Mouse (Mus musculus): ENCODE measurements around the gene Olfr1131.
"Not testable (repeated sequence)": the region's sequence is repeated elsewhere in the genome, so short reads cannot be mapped to it uniquely, and the experiment has no call there.

Gene Olfr1131

DNA sequence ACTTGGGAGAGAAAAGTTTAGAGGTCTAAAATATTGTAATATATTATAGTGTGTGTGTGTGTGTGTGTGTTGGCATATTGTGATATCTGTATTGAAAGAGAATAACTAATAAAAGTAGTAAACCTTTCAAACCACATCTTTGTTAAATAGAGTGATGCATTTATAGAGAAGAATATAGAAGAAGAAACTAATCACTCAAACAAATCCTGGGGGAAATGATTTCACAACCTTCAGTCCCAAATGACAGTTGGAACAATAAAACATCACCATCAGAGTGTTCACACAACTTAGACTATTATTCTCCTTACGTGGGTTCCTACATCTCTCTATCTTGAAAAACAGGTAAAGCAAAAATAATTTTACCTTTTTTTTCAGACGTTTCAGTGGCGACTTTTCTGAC, at the start of gene Olfr1131:
Olfr1131 (plus strand) TSS at position 301 of the 400 bp plus-strand sequence.
- in situ Hi-C loops (cut with MboI, MseI): no loop called here

DNA sequence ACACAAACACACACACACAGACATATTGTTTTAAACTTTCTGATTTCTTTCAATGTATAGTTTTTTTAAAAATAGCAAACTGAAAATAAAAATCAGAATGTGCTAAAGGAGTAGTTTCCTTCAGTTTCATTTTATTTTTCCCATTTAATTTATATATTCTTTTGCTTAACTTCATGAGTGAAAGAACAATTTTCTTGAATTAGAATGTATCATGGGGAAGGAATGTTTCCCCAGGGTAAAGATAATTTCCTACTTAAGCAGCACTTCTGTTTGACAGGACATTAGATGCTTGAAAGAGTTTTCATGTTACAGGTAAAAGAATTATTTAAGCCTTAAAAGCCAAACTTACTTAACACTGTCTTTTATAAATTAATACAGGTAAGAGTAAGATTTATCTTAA, 21.0 kb upstream of the Olfr1131 start, which contains the start of gene Olfr1130:
Olfr1130 (plus strand) TSS at position 301 of the 400 bp plus-strand sequence.
- in situ Hi-C loops (cut with MboI, MseI): not testable (repeated sequence)

DNA sequence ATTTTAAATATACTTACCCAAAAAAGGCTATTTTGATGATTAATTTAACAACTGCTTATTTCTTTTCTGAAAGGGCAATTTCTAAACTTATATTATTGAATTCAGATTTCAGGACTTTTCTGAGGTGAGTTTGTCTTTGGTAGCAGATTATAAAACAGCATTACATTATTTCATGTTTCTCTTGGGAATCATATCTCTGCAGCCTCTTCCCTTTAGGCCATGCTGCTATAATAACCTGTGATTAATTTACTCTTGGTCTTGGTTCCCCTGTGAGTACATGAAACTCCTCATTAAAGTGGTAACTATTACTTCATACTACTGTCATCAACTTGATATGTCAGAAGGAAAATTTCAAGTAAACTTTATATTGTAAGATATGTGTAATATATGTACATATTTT, 10.5 kb downstream of the Olfr1131 start, which contains the start of gene Olfr1132:
Olfr1132 (minus strand) TSS at position 101 of the 400 bp plus-strand sequence.
- in situ Hi-C loops (cut with MboI, MseI): no loop called here

DNA sequence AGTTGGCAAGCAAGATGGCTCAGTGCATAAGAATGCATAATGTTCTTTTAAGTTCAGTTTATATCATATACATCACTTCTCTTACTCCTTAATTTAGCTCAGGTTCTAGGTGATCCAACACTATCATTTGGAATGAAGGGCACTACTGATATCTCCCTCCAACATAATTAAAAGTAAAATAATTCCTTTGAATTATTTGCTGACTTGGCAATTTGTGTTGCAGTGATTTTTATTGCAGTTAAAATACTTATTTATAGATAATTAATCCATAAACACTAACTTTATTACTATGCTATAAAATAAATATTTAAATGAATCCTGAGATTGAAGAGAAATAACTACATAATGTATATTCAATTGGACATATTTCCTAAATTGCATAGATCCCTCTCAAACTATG, 15.5 kb downstream of the Olfr1131 start:
- in situ Hi-C loops (cut with MboI, MseI): no loop called here

DNA sequence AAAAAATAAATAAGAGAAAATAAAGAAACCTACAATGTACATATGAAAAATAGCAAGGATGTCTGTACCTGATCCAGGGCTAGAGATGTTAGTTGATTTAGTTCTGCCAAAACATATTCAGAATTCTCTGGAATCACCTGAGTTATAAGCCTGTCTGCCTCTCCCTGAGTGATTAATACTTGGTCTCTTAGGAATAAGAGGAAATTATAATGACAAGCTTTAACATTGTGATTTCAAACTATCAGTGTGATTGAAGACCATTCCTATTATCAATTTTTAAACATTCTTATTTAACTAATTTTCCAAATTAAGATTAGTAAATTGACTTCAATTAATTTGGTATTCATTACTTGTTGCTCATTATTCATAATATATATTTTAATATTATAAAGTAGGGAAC, 20.4 kb downstream of the Olfr1131 start, which contains the start of gene Olfr1133:
Olfr1133 (minus strand) TSS at position 101 of the 400 bp plus-strand sequence.
- in situ Hi-C loops (cut with MboI, MseI): no loop called here

DNA sequence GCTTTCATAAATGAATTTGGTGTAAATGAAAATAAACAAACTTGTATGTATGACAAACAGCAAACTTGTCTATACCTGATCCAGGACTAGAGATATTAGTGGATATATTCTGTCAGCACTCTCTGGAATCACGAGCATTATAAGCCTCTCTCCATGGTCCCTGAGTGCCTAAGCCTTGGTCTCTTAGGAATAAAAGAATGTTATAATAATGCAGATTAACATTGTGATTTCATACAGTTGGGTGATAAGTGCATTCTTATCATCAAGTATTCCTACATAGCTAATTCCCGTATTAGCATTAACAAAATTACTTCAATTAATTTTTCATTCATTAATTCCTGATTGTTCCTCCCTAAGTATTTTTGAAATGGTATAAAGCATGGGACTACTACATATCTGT, 31.5 kb downstream of the Olfr1131 start, which contains the start of gene Olfr1134:
Olfr1134 (minus strand) TSS at position 101 of the 400 bp plus-strand sequence.
- in situ Hi-C loops (cut with MboI, MseI): loop anchor here (10.0 kb wide), 1 partner anchor 1936 kb away; the partner anchor contains the start of gene Olfr1246

DNA sequence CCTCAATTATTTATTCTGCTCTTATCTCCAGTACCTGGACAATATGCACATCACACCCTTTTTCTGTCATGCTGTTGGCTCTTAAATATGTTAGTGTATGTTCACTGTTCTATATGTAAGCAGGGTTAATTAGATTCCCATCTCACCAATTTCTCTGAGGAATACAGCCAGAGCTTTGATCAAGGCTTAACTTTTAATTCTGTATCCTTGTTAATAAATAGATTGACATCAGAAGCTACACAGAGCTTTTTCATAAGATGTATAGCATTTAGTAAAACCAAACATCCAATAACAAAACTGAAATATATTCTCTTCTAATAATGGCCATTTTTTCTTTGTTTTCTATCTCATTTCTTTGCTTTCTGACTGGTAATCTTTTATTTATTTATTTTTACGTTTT, 46.7 kb downstream of the Olfr1131 start, which contains the start of gene Olfr1135:
Olfr1135 (minus strand) TSS at position 101 of the 400 bp plus-strand sequence.
- in situ Hi-C loops (cut with MboI, MseI): no loop called here

Measured in T-helper 2 cell (primary cell).